ENCODE assay signal across 8 mouse cellular contexts in the genomic region with DNA sequence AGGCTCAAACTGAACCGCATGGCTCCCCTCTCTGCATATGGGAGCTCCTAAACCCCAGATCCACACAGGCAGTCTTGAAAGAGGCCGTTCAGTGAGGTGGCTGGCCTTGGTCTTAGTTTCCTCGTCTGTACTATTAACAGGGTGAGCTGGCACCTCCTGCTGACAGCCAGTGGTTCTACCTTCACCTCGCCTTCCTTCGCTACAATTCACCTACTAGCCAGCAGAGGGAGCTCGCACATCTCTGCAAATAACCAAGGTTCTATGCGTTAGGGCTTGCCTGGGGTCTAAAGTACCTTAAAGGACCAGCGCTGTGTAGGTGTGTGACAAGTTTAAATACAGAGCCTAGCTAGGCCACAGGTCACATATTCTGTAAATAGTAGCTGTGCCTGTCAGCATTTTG. TPM values are rescaled to one million over a fixed set of nuclear protein-coding genes. Genes with fewer than 3 reads are reported as not detected.
DNase-seq lines count a peak whose midpoint lies in the region; ATAC-seq and TF ChIP-seq lines count a peak whose summit lies in the region.

No protein-coding gene starts in this region.

- H3K4me3 ChIP-seq in embryonic facial prominence, embryonic 13.5 days = no peak overlapping the region
- no peak overlapping the region for H3K4me3 ChIP-seq in kidney, embryonic 14.5 days (ENCODE audit: low read length)
- no peak overlapping the region for H3K4me3 ChIP-seq in limb, embryonic 14.5 days (replicated peaks; ENCODE audit: low read length)
- no peak overlapping the region for H3K4me3 ChIP-seq in midbrain, postnatal 0 days (ENCODE audit: low read depth, low read length)

- WGBS in embryonic facial prominence, embryonic 13.5 days = 4% methylated on average over 8 of the region's 8 CpGs
- WGBS in kidney, embryonic 14.5 days = 3% methylated on average over 8 of the region's 8 CpGs
- WGBS in limb, embryonic 14.5 days = 5% methylated on average over 8 of the region's 8 CpGs
- 3% methylated on average over 8 of the region's 8 CpGs for WGBS in midbrain, postnatal 0 days

- H3K9ac ChIP-seq in embryonic facial prominence, embryonic 13.5 days = no peak overlapping the region
- no peak overlapping the region for H3K9ac ChIP-seq in kidney, embryonic 14.5 days (ENCODE audit: low read depth, low read length)
- H3K9ac ChIP-seq in limb, embryonic 14.5 days (ENCODE audit: low read depth, low read length, severe bottlenecking) = no peak overlapping the region
- no peak overlapping the region for H3K9ac ChIP-seq in midbrain, postnatal 0 days (replicated peaks; ENCODE audit: low read length, poor library complexity, severe bottlenecking)

- TF ChIP-seq POLR2A in limb, embryonic 14.5 days (IDR thresholded peaks at IDR 0.05; ENCODE audit: borderline replicate concordance, extremely low read depth, insufficient read depth, insufficient read length) = no peak

- H3K4me2 ChIP-seq in embryonic facial prominence, embryonic 13.5 days = no peak overlapping the region
- no peak overlapping the region for H3K4me2 ChIP-seq in kidney, embryonic 14.5 days (replicated peaks; ENCODE audit: low read depth, low read length)
- no peak overlapping the region for H3K4me2 ChIP-seq in limb, embryonic 14.5 days (replicated peaks; ENCODE audit: low read depth, low read length, severe bottlenecking)
- no peak overlapping the region for H3K4me2 ChIP-seq in midbrain, postnatal 0 days (ENCODE audit: low read depth, low read length, poor library complexity, severe bottlenecking)

- TF ChIP-seq CTCF in midbrain, postnatal 0 days (IDR thresholded peaks at IDR 0.05) = peak; percentile 99

- no peaks in the 10 kb centered on the region for H3K36me3 ChIP-seq in embryonic facial prominence, embryonic 13.5 days
- no peaks in the 10 kb centered on the region for H3K36me3 ChIP-seq in kidney, embryonic 14.5 days (ENCODE audit: control insufficient read depth, insufficient read depth, low read length)
- H3K36me3 ChIP-seq in limb, embryonic 14.5 days (ENCODE audit: control insufficient read depth, insufficient read depth, low read length) = no peaks in the 10 kb centered on the region
- H3K36me3 ChIP-seq in midbrain, postnatal 0 days (ENCODE audit: insufficient read depth, low read length) = no peaks in the 10 kb centered on the region

- peaks cover 16% of the 10 kb centered on the region for H3K4me1 ChIP-seq in embryonic facial prominence, embryonic 13.5 days
- H3K4me1 ChIP-seq in kidney, embryonic 14.5 days (ENCODE audit: control insufficient read depth, insufficient read depth, low read length) = 0 out of 2 replicates have a peak, but pooled peaks cover 3% of the 10 kb centered on the region
- peaks cover 13% of the 10 kb centered on the region for H3K4me1 ChIP-seq in limb, embryonic 14.5 days (ENCODE audit: control insufficient read depth, insufficient read depth, low read length)
- H3K4me1 ChIP-seq in midbrain, postnatal 0 days (ENCODE audit: insufficient read depth, low read length) = 0 out of 2 replicates have a peak, but pooled peaks cover 5% of the 10 kb centered on the region

- DNase-seq in A20 (ENCODE audit: low read depth, low spot score) = peak; percentile 88
- DNase-seq in adrenal gland, postnatal 36 days = peak; percentile 82 to 87
- DNase-seq in heart, adult 9 months (ENCODE audit: low spot score in 2 of 2) = peak; percentile 70 to 88
- DNase-seq in limb, embryonic 14.5 days (ENCODE audit: low spot score) = peak; percentile 83
- DNase-seq in midbrain, postnatal 0 days (ENCODE audit: low spot score) = peak; percentile 88
- DNase-seq in spleen, postnatal 10 days (ENCODE audit: low spot score in 2 of 2) = peak; percentile 64 to 84

- peak; percentile 23; the same call in 1 of the 2 replicates for ATAC-seq in embryonic facial prominence, embryonic 13.5 days (ENCODE audit: insufficient number of reproducible peaks, insufficient read depth, low FRiP score, low TSS enrichment, low read depth)
- peak; percentile 82 for ATAC-seq in kidney, embryonic 14.5 days (ENCODE audit: low FRiP score, low TSS enrichment)
- ATAC-seq in limb, embryonic 14.5 days (ENCODE audit: low FRiP score, low read depth) = peak; percentile 62
- peak; percentile 24; the same call in 1 of the 2 replicates for ATAC-seq in midbrain, postnatal 0 days (ENCODE audit: low FRiP score)

- no peaks in the 10 kb centered on the region for H3K9me3 ChIP-seq in embryonic facial prominence, embryonic 13.5 days
- H3K9me3 ChIP-seq in kidney, embryonic 14.5 days (ENCODE audit: control insufficient read depth, low read length) = no peaks in the 10 kb centered on the region
- no peaks in the 10 kb centered on the region for H3K9me3 ChIP-seq in limb, embryonic 14.5 days (ENCODE audit: control insufficient read depth, low read length)
- H3K9me3 ChIP-seq in midbrain, postnatal 0 days (ENCODE audit: low read length) = no peaks in the 10 kb centered on the region

- no peak overlapping the region for H3K27ac ChIP-seq in embryonic facial prominence, embryonic 13.5 days
- H3K27ac ChIP-seq in kidney, embryonic 14.5 days (ENCODE audit: low read depth, low read length) = no peak overlapping the region
- H3K27ac ChIP-seq in limb, embryonic 14.5 days (replicated peaks; ENCODE audit: low read depth, low read length) = no peak overlapping the region
- no peak overlapping the region for H3K27ac ChIP-seq in midbrain, postnatal 0 days (ENCODE audit: low read depth, low read length)

- no peaks in the 10 kb centered on the region; the same call in 1 of the 2 replicates for H3K27me3 ChIP-seq in embryonic facial prominence, embryonic 13.5 days
- H3K27me3 ChIP-seq in kidney, embryonic 14.5 days (ENCODE audit: control insufficient read depth, insufficient read depth, low read length) = no peaks in the 10 kb centered on the region
- H3K27me3 ChIP-seq in limb, embryonic 14.5 days (ENCODE audit: control insufficient read depth, insufficient read depth, low read length) = no peaks in the 10 kb centered on the region
- H3K27me3 ChIP-seq in midbrain, postnatal 0 days (ENCODE audit: insufficient read depth, low read length) = no peaks in the 10 kb centered on the region

RNA-seq across cellular contexts. Expression of gene Eps8l3, which starts 9.9 kb away (rescaled TPM):
- not detected for total RNA-seq in adrenal gland, postnatal 36 days (2021)
- 0.98 TPM in 1 of 2 replicates, not detected in the other for polyA plus RNA-seq in embryonic facial prominence, embryonic 13.5 days (2015; fragmentation: Nextera tagmentation; extraction: Ambion mirVana)
- not detected in 2 replicates for polyA plus RNA-seq in kidney, embryonic 14.5 days (2014; fragmentation: Nextera tagmentation; extraction: Ambion mirVana)
- polyA plus RNA-seq in limb, embryonic 14.5 days (2012; rRNA removed) = 0.06 and 0.09 TPM in 2 replicates
- not detected in 2 replicates for polyA plus RNA-seq in limb, embryonic 14.5 days (2014; fragmentation: Nextera tagmentation; extraction: Ambion mirVana)
- total RNA-seq in midbrain, postnatal 0 days (2014; rRNA removed) = not detected in 2 replicates
- not detected in 2 replicates for polyA plus RNA-seq in midbrain, postnatal 0 days (2015; fragmentation: Nextera tagmentation; extraction: Ambion mirVana)

RNA-seq across cellular contexts. Expression of gene Gstm5, which starts 28.5 kb away (rescaled TPM):
- total RNA-seq in adrenal gland, postnatal 36 days (2021) = 10 to 100 TPM; 28.9 to 43.7 TPM
- 250 and 275 TPM in 2 replicates for polyA plus RNA-seq in embryonic facial prominence, embryonic 13.5 days (2015; fragmentation: Nextera tagmentation; extraction: Ambion mirVana)
- polyA plus RNA-seq in kidney, embryonic 14.5 days (2014; fragmentation: Nextera tagmentation; extraction: Ambion mirVana) = 174 and 223 TPM in 2 replicates
- 135 and 154 TPM in 2 replicates for polyA plus RNA-seq in limb, embryonic 14.5 days (2012; rRNA removed)
- 214 and 228 TPM in 2 replicates for polyA plus RNA-seq in limb, embryonic 14.5 days (2014; fragmentation: Nextera tagmentation; extraction: Ambion mirVana)
- total RNA-seq in midbrain, postnatal 0 days (2014; rRNA removed) = 142 and 166 TPM in 2 replicates
- polyA plus RNA-seq in midbrain, postnatal 0 days (2015; fragmentation: Nextera tagmentation; extraction: Ambion mirVana) = 316 and 320 TPM in 2 replicates

Comparison
In these comparisons a context has a peak if more than half of its experiments do, and no peak if none do; other contexts are left out.
1. ATAC-seq: peak in every context shown above with its lines; median percentile 82 in kidney, embryonic 14.5 days; 62 in limb, embryonic 14.5 days; 24 in midbrain, postnatal 0 days; 23 in embryonic facial prominence, embryonic 13.5 days.